Mouse (Mus musculus) large intestine, adult 2 months (tissue): ENCODE results near the gene Gm3952. TPM values are rescaled to one million over a fixed set of nuclear protein-coding genes. Genes with fewer than 3 reads are reported as not detected.

Experiments used
- DNase-seq: peaks from one replicate; pipeline ENCODE4 v3.0.0-alpha.2; 2012; ENCODE audit warnings: low read depth, low spot score
- WGBS: fragments of 180-500 bp; shearing (Covaris S2); methylation state at CpG from one replicate; pipeline ENCODE4 v1.1.7; 2018; 5-methylcytosine and 5-hydroxymethylcytosine counted together
- polyA plus RNA-seq: library from polyadenylated mRNA; depleted of rRNA; stranded (reverse); fragments of >200 nt; gene quantifications from 2 replicates; pipeline ENCODE4 v1.2.3, GENCODE M21; 2012; rRNA removed

Gm3952 gene
- not detected in 2 replicates for polyA plus RNA-seq

DNA sequence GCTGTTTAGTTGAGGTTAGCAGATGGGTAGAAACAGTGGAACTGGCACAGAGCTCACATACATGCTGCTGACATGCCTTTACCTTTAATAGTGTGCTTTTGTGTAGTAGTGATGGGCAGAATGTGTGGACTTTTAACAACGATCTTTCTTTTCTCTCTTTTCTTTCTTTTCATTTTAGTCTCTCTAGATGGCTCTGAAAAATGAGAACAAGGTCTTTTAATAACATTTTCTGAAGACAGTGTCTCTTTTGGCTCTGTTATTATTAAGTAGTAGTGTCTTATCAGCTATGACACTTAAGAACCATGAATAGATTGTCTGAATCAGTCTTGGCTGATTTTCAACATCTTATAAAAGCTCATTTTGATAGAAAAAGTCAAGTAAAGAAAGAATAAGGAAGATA is at the start of gene Gm3952:
Gm3952 (minus strand) TSS at position 101 of the 400 bp plus-strand sequence.
- DNase-seq = no peak
- WGBS = 75% methylated on average over 1 of the region's 1 CpGs

- WGBS = 36% methylated on average over 5 of the region's 5 CpGs
- DNase-seq = no peak
Measured at GRCm38 (mm10) chr8:128843749-128844148, 45.3 kb upstream of the Gm3952 start.

DNA sequence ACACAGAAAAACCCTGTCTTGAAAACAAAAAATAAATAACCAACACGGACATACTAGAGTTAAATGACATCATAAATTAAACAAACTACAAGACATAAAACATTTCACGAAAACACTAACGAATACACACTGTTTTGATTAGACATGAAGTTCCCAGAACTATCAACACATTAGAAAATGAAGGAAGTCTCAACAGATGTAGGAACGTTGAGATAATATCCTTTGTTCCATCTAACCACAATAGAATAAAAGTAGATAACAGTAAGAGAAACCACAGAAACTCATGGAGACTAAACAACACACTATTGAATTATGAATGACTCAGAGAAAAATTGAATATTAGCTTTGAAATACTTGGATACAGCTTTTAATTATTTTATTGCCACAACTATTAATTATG is 14.0 kb upstream of the Gm3952 start:
- WGBS = 58% methylated on average over 4 of the region's 4 CpGs

GRCm38 (mm10) chr8:128735692-128736091 is 62.8 kb downstream of the Gm3952 start:
- no peak for DNase-seq
- 94% methylated on average over 3 of the region's 3 CpGs for WGBS

More for the DNA sequence above, 14.0 kb upstream of the Gm3952 start:
- DNase-seq = no peak

DNA sequence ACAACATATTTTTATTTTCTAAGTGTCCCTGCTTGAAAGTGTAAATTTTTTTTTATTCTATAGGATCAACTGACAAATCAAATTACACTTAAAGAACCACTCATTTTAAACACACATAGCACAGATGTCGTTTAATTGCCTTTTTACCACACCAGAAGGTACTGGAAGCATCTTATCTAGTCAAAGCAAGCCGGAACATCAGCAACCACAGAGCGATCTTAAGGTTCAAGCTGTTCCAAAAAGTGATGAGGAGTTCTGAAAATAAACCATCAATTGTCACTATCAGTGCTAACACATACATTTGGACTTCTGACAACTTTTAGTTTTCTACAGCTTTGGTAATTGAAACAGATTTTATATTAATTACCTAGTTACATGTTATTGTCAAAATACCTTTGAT is 64.4 kb downstream of the Gm3952 start:
- 93% methylated on average over 3 of the region's 3 CpGs for WGBS
- no peak for DNase-seq

- DNase-seq = no peak
- 85% methylated on average over 2 of the region's 2 CpGs for WGBS
Measured at GRCm38 (mm10) chr8:128732254-128732653, 66.2 kb downstream of the Gm3952 start.

DNA sequence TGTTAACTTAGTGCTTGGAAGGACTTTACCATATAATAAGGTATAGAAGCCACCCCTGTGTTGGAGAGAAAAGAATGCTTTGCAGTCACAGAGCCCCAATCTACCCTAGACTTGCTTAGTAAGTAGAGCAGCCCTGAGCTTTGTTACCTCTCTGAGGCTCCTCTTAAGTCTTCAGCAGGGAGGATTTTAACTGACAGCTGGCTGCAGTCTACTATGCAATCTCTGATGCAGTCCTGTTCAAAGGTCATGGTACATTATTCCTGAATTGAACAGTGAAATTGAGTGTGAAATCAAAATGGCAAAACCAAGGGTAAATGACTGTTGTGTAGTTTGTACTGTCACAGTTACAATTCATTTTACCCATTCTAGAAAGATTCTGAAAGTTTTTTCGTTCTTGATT is 71.3 kb downstream of the Gm3952 start:
- WGBS = 98% methylated on average over 1 of the region's 1 CpGs
- DNase-seq = no peak

DNA sequence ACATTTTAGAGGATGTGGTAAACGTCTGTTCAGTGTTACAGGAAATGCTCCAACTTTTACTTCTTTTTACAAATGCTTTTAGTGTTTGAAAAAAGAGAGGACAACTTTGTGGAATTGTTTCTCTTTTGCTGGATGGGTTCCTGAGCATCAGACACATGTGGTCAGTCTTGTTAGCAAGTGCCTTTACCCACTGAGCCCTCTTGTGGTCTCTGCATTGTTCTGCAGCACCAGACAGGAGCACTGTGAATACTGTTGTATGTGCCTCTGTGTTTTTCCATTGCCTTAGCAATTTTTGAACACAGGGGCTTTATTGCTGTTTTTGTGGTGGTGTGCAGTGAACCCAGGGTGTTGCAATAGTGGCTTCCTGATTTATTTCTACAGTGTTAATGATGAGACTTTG is 73.7 kb downstream of the Gm3952 start:
- no peak for DNase-seq
- WGBS = 31% methylated on average over 1 of the region's 1 CpGs

- no peak for DNase-seq
Measured at GRCm38 (mm10) chr8:128716184-128716583, 82.3 kb downstream of the Gm3952 start.

DNA sequence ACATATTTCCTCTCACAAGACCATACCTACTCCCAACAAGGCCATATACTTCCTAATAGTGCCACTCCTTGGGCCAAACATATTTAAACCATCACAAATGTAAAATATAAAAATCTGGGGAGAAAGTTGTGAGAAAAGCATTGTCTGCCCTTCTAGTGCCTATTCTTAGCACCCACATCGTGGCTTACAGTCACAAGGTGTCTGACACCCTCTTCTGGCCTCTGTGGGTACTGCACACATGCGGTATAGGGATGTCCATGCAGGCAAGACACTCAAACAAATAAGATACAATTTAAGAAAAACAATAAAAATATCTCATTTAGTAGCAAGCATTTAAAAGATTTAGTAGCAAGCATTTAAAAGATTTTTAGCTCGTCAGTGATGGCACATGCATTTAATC is 89.2 kb downstream of the Gm3952 start:
- no peak for DNase-seq
- WGBS = 47% methylated on average over 3 of the region's 3 CpGs

DNA sequence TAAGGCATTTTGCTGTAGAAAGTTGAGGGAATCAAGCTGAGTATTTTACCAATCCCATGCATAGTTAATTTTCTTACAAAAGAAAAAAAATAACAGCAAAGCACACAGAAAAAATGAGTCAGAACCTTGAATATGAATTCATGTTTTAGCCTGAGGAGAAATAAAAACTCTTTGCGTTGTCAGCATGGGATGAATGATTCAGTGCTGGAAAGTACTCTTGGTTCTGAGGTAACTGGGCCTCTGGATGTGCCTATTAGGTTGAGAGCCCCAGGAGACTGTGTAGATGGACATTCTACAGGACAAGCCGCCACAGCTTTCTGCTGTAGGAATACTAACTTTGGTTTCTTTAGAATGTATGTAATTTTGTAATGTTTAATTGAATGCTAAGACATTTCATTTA is 93.7 kb downstream of the Gm3952 start:
- WGBS = 81% methylated on average over 2 of the region's 2 CpGs
- no peak for DNase-seq

GRCm38 (mm10) chr8:128704376-128704775 is 94.1 kb downstream of the Gm3952 start:
- no peak for DNase-seq
- WGBS = 76% methylated on average over 1 of the region's 1 CpGs

- 19% methylated on average over 3 of the region's 3 CpGs for WGBS
- no peak for DNase-seq
Measured at GRCm38 (mm10) chr8:128697945-128698344, 100.5 kb downstream of the Gm3952 start.

DNA sequence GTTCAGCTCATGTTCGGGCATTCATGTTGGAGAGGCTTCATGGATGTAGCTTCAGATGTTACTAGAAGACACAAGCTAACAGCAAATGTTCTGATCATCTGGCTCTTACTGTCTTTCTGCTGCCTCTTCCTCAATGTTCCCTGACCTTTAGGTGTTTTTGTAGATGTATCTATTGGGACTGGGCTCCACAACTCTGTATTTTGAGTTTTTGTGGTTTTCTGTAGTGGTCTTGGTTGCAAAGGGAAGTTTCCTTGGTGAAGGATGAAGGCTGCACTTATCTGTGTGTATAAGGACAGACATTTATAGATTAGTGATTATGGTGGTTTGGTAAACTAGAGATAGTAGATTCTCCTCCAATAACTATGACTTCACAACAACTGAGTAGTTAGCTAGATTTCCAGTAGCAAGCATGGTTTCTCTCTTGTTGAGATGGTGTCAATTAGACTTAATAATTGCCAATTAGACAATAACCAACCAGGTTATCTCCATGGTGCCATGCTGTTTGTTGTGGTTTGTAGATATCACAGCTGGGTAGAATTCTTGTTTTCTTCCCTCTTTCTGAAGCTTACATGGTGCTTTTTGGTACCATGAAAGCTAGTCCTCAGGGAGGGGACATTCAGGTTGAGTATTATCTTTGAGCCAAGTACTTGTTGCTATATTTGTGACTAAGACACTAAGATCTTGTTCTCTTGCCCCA is 101.6 kb downstream of the Gm3952 start:
- DNase-seq = no peak
- 92% methylated on average over 1 of the region's 1 CpGs for WGBS

Other genes with a start within 250 kb of the Gm3952 start
- gene Itgb1, start 113.0 kb downstream of the Gm3952 start, polyA plus RNA-seq = 44.3 and 47.2 TPM in 2 replicates